Comparison of ENCODE assay signal across 10 mouse cellular contexts in genomic region chr12:79708423-79708733, GRCm38 (mm10).
A peak's percentile ranks its signal among the peaks of the same experiment; 100 is the strongest.
DNase-seq lines count a peak whose midpoint lies in the region; ATAC-seq and TF ChIP-seq lines count a peak whose summit lies in the region.
"Had no signal": no experiment of that assay in that cellular context is flagged by ENCODE, and none has a peak within 500 bp of the region (broad histone marks: within the 10 kb centered on the region; RNA-seq: fewer than 3 reads in every experiment).

No protein-coding gene starts in this region.

- ATAC-seq in intestine, embryonic 14.5 days (replicated peaks; ENCODE audit: low FRiP score, low TSS enrichment, low read depth), result peak; percentile 48; the same call in 1 of the 2 replicates
- ATAC-seq in intestine, postnatal 0 days, result no peak
- peak; percentile 57 for ATAC-seq in neural tube, embryonic 13.5 days (ENCODE audit: low read depth)

- TF ChIP-seq CTCF in intestine, postnatal 0 days (IDR thresholded peaks at IDR 0.05; ENCODE audit: low read depth), result no peak

- no peak for DNase-seq in intestine, embryonic 14.5 days (ENCODE audit: low spot score)
- DNase-seq in gastrocnemius, postnatal 25 days, result peak; percentile 21
- peak; percentile 31 to 36 for DNase-seq in kidney, postnatal 36 days
- DNase-seq in ovary, postnatal 14 days (ENCODE audit: low spot score), result no peak
- no peak for DNase-seq in thymus, postnatal 0 days (ENCODE audit: low spot score)
- DNase-seq in left cerebral cortex, postnatal 36 days (ENCODE audit: low spot score in 2 of 2), result no peak
- DNase-seq: right cerebral cortex, postnatal 25 days had no signal

- no peak overlapping the region for H3K4me3 ChIP-seq in intestine, embryonic 14.5 days (ENCODE audit: low read depth, low read length)
- no peak overlapping the region for H3K4me3 ChIP-seq in intestine, postnatal 0 days (ENCODE audit: low read depth, low read length)
- H3K4me3 ChIP-seq in neural tube, embryonic 13.5 days, result no peak overlapping the region

- intact Hi-C loops in left cerebral cortex, postnatal 36 days (cut with DNase I), result no loop called here

- no peaks in the 10 kb centered on the region for H3K9me3 ChIP-seq in intestine, embryonic 14.5 days (ENCODE audit: control insufficient read depth, low read length)
- H3K9me3 ChIP-seq in intestine, postnatal 0 days (ENCODE audit: control insufficient read depth), result no peaks in the 10 kb centered on the region
- H3K9me3 ChIP-seq in neural tube, embryonic 13.5 days, result no peaks in the 10 kb centered on the region

- H3K27ac ChIP-seq in intestine, embryonic 14.5 days (ENCODE audit: low read depth), result peak overlapping the region; percentile 75
- H3K27ac ChIP-seq in intestine, postnatal 0 days (ENCODE audit: low read depth, low read length), result no peak overlapping the region
- H3K27ac ChIP-seq in neural tube, embryonic 13.5 days (replicated peaks), result peak overlapping the region; percentile 70
- H3K27ac ChIP-seq: liver, embryonic 14.5 days had no signal

- H3K27me3 ChIP-seq in intestine, embryonic 14.5 days (replicated peaks; ENCODE audit: control insufficient read depth, insufficient read depth, low read length), result no peaks in the 10 kb centered on the region
- H3K27me3 ChIP-seq in intestine, postnatal 0 days (replicated peaks; ENCODE audit: control insufficient read depth, insufficient read depth, low read length), result no peaks in the 10 kb centered on the region
- H3K27me3 ChIP-seq in neural tube, embryonic 13.5 days, result no peaks in the 10 kb centered on the region

- H3K4me2 ChIP-seq in intestine, embryonic 14.5 days (ENCODE audit: low read length), result no peak overlapping the region
- no peak overlapping the region for H3K4me2 ChIP-seq in intestine, postnatal 0 days (replicated peaks; ENCODE audit: low read depth)
- no peak overlapping the region for H3K4me2 ChIP-seq in neural tube, embryonic 13.5 days

- WGBS in intestine, embryonic 14.5 days, result 39% methylated on average over 5 of the region's 5 CpGs
- 59% methylated on average over 5 of the region's 5 CpGs for WGBS in intestine, postnatal 0 days
- WGBS in neural tube, embryonic 13.5 days, result 26% methylated on average over 5 of the region's 5 CpGs

- peaks cover 49% of the 10 kb centered on the region for H3K4me1 ChIP-seq in intestine, embryonic 14.5 days (replicated peaks; ENCODE audit: control insufficient read depth, insufficient read depth, low read length)
- H3K4me1 ChIP-seq in intestine, postnatal 0 days (replicated peaks; ENCODE audit: control insufficient read depth, insufficient read depth, low read length), result no peaks in the 10 kb centered on the region
- H3K4me1 ChIP-seq in neural tube, embryonic 13.5 days (replicated peaks), result peaks cover 48% of the 10 kb centered on the region

- no peak overlapping the region for H3K9ac ChIP-seq in intestine, embryonic 14.5 days (ENCODE audit: low read length)
- no peak overlapping the region for H3K9ac ChIP-seq in intestine, postnatal 0 days (ENCODE audit: low read depth, low read length)
- no peak overlapping the region for H3K9ac ChIP-seq in neural tube, embryonic 13.5 days
- H3K9ac ChIP-seq: liver, embryonic 14.5 days had no signal

- H3K36me3 ChIP-seq in intestine, embryonic 14.5 days (ENCODE audit: control insufficient read depth, insufficient read depth, low read length), result no peaks in the 10 kb centered on the region
- no peaks in the 10 kb centered on the region for H3K36me3 ChIP-seq in intestine, postnatal 0 days (ENCODE audit: control insufficient read depth, insufficient read depth)
- H3K36me3 ChIP-seq in neural tube, embryonic 13.5 days, result no peaks in the 10 kb centered on the region

Comparison
In these comparisons a context has a peak if more than half of its experiments do, and no peak if none do; other contexts are left out.
1. DNase-seq: peak in gastrocnemius, postnatal 25 days (single experiment) and kidney, postnatal 36 days (2 of 2); none in intestine, embryonic 14.5 days (single experiment), ovary, postnatal 14 days (single experiment), thymus, postnatal 0 days (single experiment) and left cerebral cortex, postnatal 36 days (0 of 2).